Mouse (Mus musculus) telencephalon, adult 2 months (tissue): Measurements from ENCODE around the gene Mbd5.
A peak's percentile ranks its signal among the peaks of the same experiment; 100 is the strongest.
"Not testable (repeated sequence)": the region's sequence is repeated elsewhere in the genome, so short reads cannot be mapped to it uniquely, and the experiment has no call there.

Experiments used
- DNase-seq: peaks from one replicate; pipeline ENCODE4 v3.0.0-alpha.2; 2011; ENCODE audit warnings: low read depth, low spot score

The Mbd5 gene

DNA sequence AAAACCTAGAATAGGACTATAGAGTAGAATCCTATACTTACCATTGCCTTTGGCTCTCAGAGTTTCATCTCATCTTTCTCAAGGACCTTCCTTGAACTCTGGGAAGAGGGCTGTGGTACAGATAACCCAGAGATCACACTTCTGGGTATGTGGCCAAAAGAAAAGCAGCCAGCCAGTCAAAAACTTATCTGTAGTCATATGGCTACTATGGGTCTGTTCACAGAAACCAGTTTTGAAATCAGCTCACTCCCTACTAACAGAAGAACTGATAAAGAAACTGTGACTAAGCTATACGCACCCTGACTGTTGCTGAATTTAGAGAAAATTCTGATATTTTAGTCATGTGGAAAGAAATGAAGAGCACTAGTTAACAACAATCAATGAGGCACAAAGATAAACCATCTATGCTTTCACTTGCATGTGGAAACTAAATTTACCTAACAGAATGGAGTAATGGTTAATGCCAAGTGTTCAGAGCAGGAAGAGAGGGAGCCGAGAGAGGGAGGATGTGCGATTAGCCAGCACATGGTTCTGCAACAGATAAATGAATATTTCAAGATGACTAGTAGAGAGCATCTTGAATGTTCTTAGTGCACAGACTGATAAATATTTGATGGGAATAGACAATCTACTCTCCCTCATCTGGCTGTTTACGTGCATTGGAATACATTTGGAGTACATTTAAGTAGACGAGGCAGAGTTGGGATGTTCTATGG is 211.1 kb downstream of the Mbd5 start:
- DNase-seq: no peak

DNA sequence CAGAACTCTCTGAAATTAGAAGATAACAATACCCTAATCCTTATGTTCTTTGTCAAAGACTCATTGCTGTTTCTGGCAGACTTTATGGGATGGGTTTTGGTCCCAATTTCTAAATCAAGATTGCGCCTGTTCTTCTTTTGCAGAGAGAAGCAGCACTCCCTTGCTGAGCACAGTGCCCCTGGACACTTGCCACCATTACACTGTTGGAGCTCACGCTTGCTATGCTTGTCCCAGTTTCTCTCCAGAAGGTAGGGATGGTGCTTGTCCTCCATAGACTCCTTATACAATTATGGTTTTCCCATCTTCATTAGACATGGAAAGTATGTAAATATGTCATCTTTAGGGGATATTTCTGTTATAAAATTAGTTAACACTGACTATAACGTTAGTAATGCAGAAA is 220.5 kb downstream of the Mbd5 start:
- DNase-seq: no peak

DNA sequence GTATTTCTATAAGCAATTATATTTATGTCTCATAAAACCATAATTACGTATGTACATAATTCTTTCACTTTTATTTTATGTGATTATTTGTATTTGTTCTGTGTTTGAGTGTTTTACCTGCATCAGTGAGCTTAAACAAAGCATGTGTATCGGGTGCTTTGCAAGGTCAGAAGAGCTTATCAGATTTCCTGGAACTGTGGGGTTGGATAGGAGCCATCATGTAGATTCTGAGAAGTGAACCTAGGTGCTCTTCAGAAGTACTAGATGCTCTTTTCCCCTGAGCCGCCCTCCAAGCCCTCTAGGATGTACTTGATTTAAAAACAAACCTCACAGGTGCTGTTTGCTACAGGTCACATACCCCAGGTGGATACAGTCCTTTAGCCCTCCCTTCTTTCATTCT is 227.7 kb downstream of the Mbd5 start:
- no peak for DNase-seq

DNA sequence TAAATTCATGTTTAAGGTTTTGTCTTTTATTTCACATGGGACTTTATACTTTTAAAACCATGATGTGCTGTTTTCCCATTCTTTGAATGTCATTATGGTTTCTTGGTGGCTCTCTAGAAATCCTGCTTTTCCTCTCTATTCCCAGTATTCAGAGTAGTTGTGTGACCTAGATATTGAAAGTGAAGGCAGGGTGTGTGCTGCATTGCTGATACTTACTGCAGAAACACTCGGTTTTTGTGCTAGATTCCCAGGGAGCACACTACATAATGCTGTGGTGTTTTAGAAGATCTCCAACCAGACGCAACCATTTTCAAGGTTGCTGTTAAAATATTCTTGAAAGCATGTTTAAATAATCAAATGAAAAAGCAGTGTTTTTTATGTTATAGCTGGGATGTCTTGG is 241.7 kb downstream of the Mbd5 start:
- DNase-seq: no peak

DNA sequence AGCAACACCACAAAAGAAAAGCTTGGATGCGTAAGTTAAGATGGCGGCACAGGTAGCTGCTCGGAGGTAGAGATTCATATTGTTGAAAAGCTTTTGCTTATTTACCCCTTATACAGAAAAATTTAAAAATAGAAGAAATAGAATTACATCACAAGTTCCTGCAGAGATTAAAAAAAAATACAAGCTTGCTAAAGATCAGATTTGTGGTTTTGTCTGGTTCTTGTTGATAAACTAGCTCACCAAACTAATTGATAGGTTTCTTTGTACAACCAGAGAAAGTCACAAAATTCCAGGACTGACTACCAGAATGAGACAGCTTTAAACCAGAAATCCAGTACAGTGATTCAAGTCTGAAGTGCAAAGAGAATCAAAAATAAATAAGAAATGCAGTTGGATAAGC is 242.4 kb downstream of the Mbd5 start:
- DNase-seq: no peak

DNA sequence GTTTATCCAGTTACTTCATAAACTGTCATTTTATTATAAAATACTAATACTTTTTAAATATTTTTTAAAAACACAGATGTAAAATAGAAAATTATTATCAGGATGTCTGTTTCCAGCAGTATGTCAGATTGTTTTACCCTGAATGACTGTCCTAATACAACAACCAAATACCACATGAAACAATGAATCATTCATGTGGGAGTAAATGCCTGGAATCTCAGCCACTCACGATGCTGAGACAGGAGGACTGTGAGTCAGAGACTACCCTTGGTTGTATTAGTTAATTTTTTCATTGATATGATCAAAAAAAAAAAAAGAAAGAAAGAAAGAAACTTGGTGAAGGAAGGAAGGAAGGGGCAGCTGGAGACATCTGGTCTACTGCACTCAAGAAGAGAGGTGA is 254.8 kb downstream of the Mbd5 start:
- DNase-seq: no peak

DNA sequence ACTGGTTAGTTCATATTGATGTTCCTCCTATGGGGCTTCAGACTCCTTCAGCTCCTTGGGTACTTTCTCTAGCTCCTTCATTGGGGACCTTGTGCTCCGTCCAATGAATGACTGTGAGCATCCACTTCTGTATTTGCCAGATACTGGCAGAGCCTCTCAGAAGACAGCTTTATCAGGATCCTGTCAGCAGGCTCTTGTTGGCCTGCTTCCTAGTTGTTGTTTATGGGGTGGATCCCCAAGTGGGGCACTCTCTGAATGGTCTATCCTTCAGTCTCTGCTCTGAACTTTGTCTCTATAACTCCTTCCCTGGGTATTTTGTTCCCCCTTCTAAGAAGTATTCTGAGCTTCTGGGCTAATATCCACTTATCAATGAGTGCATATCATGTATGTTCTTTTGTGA is 256.4 kb downstream of the Mbd5 start:
- not testable (repeated sequence) for DNase-seq

DNA sequence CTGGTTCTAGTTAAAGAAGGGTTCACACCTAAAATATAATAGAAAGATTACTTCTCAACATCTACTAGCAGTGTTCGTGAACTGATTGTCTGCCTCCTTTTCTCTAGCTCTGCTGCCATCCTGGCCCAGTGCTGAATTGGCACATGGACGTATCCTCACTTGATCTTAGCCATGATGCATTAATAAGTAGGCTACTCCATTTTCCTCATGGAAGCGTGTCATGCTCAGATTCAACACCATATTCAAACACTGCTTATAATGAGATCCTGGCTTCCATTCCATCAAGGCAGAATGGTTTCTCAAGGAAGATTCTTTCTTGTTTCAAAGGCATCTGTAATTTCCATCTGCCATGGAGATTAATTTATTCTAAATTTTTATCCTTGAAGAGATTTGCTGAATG is 260.0 kb downstream of the Mbd5 start:
- DNase-seq: no peak

DNA sequence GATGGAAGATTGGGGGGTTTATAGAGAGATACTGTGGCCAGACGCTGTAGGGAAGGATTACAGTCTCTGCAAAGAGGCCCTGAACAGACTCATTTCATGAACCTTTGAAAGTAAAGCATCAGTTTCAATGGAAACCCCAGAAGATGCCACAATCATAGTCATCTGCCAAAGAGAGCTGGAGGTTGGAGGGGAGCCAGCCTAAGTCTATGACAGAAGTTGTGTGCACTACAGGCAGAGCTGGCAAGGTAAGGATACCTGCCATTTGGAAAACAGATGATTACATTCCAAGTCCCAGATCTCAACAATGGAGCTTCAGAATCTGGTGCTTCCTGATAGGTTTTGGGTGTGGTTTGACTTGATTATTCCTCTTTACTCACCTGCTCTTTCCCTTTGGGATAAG is 261.1 kb downstream of the Mbd5 start:
- DNase-seq: no peak

DNA sequence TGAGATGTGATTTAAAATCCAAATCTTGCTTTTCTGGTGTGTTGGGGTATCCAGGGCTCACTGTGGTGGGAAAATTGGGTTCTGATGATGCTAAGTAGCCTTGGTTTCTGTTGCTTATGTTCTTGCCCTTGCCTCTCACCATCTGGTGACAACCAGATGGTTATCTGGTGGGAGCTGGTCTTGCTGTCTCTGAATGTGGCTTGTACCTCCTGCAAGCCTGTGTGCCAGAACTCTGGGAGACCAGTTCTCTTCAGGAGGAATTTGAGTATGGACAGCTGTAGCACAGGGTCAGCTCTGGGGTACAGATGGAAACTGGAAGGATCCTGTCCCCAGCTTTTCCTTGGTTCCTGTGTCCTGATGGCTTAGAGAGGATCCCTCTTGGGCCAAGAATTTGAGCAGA is 280.4 kb downstream of the Mbd5 start:
- DNase-seq: no peak

DNA sequence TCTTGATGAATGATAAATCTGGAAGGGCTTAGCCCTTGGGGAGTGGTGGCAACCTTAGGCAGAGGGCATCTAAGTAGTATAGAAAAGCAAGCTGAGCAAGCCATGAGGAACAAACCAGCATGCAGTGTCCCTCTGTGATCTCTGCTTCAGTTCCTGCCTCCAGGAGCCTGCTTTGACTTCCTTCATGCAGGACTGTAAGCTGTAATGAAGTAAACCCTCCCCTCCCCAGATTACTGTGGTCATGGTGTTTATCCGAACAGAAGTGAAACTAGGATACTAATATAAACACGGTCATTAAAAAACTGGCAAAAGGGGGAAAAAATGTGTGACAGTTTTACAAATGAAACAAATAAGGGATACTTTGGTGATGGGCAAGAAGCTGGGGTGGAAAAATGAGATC is 284.8 kb downstream of the Mbd5 start:
- DNase-seq: no peak

DNA sequence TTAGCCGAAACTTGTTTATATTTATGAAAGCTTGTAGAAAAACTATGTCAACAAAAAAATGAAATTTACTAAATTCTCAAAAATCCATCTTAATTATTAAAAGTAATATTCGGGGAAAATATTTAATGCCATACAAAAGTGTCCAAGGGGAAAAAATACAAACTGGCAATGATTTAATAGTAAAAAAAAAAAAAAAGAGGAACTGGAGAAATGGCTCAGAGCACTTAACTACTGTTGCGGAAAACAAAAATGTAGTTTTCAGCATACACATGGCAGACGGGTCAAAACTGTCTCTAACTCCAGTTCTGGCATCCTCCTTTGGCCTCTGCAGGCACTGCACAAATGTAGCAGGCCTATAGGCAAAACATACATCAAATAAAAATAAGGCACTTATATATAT is 292.4 kb downstream of the Mbd5 start:
- DNase-seq: no peak

DNA sequence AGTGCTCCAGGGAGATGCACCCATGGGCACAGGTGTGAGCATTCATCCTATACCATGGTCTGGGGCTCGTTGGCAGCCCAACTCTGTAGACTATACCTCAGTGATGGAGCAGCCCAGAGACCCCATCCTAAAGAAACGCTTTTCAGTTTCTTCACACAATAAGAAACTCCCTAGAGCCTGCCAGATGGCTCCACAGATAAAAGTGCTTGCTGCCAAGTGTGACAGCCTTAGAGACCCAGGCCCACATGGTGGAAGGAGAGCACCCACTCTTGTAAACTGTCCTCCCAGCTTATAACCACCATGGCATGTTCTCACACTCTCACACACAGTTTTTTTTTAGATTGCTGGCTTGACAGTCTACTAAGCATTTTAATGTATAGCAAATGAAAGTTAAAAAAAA is 314.8 kb downstream of the Mbd5 start:
- DNase-seq: no peak

DNA sequence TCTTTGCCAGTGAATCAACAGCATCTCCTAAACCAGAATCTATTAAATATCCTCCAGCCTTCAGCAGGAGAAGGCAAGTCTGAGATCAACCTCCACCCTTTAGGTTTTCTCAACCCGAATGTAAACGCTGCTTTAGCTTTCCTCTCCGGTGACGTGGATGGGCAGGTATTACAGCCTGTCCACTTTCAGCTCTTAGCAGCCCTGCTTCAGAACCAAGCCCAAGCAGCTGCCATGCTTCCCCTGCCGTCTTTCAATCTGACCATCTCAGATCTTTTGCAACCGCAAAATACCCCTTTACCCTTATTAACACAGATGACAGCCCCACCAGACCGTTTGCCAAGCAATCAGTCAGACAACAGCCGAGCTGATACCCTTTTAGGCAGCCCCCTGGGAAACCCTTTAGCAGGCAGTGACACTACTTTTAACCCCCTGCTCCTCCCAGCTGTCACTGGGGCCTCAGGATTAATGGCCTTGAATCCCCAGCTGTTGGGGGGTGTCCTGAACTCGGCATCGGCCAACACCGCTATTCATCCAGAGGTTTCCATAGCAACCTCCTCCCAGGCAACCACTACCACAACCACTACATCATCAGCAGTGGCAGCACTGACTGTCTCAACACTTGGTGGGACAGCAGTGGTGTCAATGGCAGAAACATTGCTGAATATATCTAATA is 323.1 kb downstream of the Mbd5 start:
- no peak for DNase-seq

DNA sequence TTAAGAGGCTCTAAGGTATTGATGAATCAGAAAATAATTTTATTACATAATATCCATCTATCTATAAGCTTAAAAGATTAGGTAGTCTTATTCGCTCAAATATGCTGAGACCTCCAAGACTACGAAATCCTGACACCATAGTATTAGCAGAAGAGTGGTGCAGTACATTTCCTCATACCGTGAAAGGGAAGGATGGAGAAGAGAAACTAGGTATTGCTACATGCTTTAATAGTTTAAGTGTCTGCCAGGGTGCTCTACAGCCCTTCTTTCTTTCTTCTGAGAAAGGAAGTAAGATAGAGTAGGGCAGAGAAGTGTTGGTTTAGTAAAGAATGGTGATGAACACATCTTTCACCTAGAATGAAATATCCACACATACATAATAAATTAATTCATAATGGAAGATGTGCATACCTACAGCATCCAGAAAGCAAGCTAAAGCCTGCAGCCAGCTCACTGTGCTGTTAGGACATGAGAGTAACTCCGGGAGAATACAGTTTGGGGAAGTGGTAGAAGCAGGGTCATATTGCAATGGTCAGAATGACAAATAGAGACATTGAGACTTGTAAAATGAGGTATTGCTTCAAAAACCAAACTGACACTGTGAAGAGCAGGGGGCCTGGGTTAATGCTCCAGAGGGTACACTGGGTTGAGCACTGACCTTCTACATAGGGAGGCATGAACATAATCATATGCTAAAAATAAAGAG is 326.9 kb downstream of the Mbd5 start:
- DNase-seq: no peak

DNA sequence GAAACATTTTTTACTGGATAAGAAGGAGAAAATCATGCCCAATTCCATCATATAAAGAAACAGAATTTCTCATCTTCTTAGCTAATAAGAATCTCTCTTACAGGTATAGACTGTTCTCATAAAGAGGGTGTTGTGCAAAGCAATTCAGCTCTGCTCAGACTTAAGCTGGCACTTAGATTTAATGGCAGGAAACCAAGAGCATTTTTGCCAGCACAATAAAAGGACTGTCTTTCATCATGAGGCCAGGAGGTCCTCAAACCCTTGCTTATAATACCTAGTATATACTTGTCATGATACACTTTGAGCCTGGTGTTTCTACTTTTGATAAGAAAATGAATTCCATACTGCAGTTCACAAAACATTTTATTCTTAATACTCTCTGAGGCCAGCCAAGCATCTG is 331.2 kb downstream of the Mbd5 start:
- no peak for DNase-seq

DNA sequence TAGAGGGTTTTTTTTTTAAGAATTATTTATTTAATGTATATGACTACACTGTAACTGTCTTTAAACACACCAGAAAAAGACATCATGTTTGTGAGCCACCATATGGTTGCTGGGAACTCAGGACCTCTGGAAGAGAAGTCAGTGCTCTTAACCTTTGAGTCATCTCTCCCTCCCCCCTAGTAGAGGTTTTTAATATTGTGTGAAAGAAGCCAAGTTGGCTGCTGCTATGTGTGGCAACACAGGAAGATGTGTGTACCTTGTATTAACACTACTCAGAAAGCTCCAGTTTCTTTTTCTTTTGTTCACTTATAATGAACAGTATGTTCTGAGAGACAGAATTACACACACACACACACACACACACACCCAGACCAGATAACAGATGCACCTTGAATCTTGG is 334.3 kb downstream of the Mbd5 start:
- no peak for DNase-seq

DNA sequence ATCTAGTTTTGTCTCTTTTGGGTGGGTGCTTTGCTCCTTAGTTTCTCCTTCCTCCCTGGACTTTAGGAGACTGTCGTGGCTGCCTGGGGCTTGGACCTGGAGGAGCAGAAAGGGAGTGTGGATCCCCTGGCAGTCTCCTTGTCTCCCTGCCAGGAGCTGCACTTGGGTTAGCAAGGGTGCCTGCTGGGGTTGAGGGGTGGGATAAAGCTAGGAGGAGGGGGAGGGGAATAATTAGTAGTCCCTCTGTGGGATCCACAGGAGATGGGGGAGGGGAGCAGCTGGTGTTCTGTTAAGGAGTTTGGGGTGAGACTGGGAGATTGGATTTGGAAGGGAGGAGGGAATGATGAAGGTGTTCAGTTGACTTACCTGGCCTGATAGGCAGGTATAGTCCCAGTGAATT is 337.7 kb downstream of the Mbd5 start:
- no peak for DNase-seq

DNA sequence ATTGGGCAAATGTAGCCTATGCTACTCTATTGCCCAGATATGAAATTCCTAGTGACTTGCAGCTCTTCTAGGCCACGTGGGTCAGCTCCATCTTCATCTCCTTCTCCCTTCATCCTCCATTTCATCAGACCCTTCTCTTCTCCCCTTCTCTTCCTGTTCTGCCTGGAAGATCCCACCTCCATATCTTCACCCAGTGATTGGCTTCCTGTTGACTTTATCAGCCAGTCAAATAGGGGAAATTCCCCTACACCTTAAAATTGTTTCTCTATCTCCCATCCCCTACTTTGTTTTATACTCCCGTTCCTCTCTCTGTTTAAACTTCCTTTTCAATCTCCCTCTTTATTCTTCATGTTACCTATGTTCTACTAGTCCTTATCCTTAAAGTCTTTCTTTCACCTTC is 342.4 kb downstream of the Mbd5 start:
- DNase-seq: no peak

DNA sequence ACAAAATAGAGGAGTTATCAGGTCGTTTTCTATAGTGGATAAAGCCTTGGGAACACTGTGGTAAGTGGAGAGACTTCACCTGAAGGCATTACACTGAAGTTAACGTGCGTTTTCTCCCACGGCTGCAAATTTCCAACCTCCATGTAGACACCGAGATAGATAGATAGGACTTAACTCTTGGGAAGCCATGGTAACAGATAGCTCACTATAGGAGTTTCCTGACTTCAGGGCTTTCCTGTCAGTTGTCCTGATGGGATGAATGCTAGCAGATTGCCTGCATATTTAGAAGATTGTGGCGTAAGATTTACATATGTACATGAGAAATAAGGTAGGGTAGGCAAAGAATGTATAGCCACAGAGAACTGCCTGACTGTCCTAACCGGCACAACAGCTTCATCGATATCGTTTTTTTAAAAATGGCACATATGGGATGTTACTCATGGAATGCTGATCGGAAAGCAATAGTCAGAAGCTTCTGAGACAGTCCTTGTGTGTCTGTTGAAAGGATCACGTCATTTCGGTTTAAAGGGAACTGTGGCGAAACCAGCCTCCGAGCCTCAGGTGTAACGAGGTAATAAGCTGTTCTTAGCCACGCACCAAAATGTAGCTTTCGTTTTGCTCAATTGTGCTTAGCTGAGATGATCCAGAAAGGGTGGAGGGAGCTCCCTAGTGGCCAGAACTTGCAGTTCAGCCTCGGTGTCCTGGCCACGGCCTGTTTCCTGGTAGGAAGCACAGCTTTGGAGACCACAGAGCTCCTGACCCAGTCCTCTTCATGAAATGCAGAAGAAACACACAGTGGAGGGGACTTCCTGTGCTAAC is 363.5 kb downstream of the Mbd5 start:
- peak; percentile 80 for DNase-seq

DNA sequence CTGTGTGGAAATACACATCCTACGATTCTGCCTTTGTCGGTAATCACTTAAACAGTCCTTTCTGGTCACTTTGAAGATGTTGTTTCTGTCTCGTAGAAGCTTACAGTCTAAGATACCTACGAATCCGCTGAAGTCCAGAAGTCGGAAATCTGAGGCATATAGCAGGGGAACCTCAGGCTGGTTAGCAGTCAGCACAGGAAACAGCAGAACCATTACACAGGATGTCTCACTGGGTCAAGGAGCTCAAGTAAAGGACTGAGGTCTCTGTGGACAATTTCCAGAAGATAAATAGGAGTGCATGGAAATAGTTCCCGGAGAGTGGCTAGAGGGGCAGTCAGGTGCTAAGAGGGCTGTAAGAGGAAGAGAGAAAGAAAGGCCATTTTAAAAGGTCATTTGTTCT is 384.3 kb downstream of the Mbd5 start:
- DNase-seq: no peak

DNA sequence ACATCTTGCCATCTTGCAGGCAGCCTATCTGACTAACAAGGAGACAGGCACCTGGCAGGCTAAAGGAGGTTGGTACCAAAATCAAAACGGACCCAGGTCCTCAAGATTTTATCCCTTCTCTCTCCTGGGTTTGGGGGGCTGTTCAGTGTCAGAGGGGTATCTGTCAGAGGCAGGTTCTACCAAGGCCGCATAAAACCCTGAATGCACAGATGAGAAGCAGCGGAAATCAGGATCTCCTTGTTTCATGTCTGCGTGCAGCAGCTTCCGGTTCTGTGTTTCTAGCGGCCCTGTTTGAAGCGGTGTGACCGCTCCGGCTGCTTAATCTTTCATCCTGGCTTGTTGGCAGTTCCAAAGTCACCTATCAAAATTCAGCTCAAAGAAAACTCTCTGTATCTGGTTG is 386.0 kb downstream of the Mbd5 start:
- DNase-seq: no peak
